Mouse (Mus musculus) gastrocnemius, postnatal 14 days (tissue): ENCODE data around the gene Ddx39. TPM values are rescaled to one million over a fixed set of nuclear protein-coding genes. Genes with fewer than 3 reads are reported as not detected.

Experiments
- DNase-seq: peaks from one replicate; pipeline ENCODE4 v3.0.0; 2021; ENCODE audit warnings: mixed read lengths
- intact Hi-C: fragments of 180-260 bp; cut with DNase I; formaldehyde crosslinking; loops from one replicate; pipeline ENCODE4 v1.15.1; 2025; ENCODE audit warnings: low total_unique reads
- total RNA-seq, 2 experiments: library from RNA; stranded (reverse); gene quantifications; 2 replicates each; pipeline ENCODE4 v1.2.3; 2021

Ddx39 gene
- total RNA-seq, 2 experiments from 2014 or later, result 11.0 to 14.7 TPM

DNA sequence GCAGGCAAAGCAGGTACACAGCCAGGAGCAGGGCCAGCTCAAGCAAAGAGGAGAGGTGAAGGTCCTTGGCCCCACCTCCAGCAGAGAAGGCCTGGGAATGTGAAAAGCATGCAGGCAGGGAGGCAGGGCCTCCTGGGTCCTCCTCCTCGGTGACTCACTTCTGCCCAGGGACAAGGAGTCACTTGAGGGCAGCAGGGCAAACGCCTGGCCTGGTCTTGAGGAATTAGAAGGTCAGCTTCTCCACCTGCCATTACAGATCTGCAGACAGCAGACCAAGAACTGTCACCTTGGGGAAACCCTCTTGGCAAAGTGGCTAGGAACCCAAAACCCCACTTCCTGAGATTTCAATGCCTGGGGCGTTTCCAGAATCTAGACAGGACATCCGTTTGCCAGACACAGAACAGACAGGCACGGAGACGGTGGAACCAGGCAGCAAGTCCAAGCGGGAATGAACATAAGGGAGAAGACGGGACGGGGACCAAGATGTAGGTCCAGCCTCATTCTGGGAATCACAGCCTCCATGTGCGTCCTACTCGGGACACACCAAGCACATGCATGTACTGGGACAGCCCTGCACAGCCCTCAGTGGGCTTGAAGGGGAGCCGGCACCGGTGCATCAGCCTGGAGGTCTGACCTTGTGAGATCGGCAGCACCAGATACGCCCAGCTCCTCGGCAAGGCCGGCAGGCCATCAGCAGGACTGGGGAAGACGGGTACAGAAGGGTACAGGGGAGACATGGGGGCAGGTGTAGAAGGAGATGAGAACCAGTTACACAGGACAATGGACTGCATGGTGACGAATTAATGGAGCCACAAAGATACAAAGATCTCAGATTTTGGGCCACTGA lies 17.4 kb upstream of the Ddx39 start:
- DNase-seq, result peak; percentile 62
- intact Hi-C loops, result no loop called here

DNA sequence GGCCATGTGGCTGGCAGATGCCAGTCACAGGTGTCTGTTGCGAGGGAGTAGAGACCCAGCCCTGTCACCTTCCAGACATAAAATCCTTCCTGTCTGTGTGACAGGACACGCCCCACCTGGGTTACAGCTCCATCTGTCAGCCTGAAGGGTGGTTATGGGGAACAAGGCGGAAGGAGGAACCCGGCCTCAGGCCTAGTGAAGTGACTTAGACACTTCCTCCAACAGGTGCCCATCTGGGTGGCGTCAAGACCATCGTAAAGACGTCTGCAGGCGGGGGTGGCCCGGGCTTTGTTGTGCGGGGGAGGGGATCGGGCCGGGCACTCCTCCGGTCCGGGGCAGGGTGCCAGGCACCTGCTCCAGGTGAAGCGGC lies 16.7 kb upstream of the Ddx39 start:
- peak; percentile 32 for DNase-seq
- intact Hi-C loops, result no loop called here

DNA sequence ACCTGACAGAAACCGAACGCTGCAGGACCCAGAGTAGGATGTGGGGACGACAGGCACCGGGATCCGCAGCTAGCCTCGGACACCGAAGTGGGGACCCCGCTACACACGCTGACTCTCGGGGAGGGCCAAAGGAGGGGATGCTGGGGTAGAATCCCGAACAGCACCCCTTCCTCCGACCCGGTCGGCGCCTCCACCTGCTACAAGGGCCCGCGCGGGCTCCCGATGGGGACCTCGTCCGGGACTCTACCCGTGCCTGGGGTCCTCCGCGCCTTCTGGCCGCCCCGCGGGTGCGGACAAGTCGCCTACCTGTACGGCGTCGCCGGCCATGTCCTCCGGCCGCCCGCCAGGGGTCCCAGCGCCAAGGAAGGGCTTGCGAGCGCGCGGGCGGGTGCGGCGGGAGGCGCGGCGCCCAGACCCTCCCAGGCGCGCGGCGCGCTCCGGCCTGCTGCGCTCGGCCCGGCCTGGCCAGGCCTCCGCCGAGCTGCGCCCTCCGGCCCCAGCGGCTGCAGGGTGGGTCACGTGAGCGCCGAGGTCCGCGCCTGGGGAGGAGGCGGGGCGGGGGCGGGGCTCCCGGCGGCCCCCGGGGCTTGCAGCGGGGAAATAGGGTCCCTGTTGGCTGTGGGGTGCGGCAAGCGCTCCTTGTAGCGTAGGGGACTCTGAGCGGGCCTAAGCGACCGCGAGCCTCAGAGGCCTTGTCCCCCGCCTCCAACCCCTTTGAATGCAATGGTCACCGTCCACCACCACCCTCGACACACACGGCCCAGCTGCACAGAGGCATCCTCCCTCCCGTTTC lies 16.1 kb upstream of the Ddx39 start, which contains the start of gene Pkn1:
Gene Pkn1 (minus strand): TSS at position 519 of the 793 bp plus-strand sequence.
- intact Hi-C loops, result no loop called here
- peak; percentile 86 for DNase-seq

DNA sequence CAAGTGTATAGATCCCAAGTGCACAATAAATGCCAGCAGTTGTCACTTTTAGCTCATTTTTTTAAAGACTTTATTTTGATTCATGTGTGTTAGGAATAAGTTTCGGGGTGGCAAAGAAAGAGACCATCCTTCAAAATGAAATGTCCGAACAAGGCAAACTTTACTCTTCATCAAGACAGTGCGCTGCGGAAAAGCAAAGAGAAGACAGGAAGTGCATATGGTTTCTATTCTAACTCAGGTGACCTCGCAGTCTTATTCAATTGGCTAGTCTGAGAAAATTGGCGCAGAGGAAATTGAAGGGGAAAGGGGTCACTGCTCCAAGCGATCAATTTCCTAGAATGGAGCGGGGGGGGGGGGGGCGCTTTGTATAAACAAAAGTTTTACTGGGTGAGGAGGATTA lies 15.4 kb upstream of the Ddx39 start:
- no peak for DNase-seq
- intact Hi-C loops, result no loop called here

DNA sequence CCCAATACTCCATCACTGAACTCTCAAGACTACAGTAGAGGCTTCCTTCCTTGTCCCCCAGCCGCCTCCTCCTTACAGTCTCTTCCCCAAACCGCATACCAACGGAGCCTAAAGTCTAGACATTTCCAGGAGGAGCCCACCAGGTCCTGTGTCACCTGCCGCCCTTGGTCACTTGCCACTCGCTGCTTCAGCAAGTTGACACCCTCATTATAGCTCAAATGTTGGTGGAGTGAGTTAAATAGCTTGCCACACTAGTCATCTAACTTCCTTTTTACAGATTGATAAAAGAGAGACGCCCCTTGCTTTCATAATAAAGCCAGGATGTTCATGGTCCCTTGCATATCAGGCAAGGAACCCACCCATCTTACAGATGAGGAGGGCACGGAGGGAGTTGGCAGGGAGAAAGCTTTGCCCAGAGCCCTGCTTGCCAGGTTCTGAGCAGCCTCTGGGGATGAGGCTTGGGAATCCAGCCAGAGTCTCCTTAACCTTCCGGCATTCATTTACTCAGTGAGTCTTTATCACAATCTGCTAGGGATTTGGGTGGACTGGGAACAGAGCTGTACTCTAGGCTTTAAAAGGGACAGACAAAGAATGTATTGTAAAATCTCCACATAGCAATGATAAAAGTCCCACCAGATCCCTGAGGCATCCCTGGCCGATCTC lies 14.4 kb upstream of the Ddx39 start:
- DNase-seq, result no peak
- intact Hi-C loops, result no loop called here

DNA sequence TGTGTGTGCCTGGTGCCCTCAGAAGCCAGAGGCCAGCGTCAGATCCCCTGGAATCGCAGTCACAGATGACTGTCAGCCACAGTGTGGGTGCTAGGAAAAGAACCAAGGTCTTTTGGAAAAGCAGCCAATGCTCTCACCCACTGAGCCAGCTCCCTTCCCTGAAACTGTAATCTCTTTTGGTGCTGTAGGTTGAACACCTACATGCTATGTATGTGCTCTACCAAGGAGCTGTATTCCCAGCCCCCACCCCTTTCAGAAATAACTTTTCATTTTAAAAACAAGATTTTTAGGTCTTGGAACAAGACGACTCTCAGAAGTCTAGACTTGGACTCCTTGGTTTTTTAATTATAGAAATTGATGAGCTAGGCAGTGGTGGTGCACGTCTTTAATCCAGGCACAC lies 11.6 kb upstream of the Ddx39 start:
- DNase-seq, result no peak

DNA sequence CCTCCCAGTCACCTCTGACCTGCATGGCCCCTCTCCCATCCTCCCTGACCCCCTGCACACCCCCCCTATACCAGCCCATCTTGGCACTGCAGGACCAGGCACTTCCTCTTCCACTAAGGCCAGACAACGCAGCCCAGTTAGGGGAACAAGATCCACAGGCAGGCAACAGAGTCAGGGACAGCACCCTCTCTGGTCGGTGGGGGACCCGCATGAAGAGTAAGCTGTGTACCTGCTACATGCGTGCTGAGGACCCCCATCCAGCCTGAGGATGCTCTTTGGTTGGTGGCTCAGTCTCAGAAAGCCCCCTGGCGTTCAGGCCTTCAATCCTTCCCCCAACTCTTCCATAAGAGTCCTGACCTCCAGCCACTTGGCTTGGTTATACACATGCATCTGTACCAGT lies 8.6 kb upstream of the Ddx39 start:
- intact Hi-C loops, result no loop called here
- no peak for DNase-seq

More for the DNA sequence above, 11.6 kb upstream of the Ddx39 start:
- intact Hi-C loops, result no loop called here

DNA sequence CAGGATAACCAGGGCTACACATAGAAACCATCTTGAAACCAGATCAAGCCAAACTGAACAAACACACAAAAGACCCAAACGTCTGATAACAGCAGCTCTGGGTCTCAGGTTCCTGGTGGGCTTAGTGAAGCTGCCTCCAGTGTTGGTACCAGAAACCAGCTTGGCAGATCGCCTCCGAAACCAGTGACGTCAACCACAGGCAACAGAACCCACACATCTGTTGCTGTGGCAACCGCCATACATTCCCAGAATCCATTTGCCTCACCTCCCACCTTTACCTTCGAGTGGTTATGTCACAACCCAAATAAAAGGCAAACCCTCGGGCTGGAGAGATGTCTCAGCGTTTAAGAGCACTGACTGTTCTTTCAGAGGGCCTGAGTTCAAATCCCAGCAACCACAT lies 7.4 kb upstream of the Ddx39 start:
- intact Hi-C loops, result no loop called here
- no peak for DNase-seq

DNA sequence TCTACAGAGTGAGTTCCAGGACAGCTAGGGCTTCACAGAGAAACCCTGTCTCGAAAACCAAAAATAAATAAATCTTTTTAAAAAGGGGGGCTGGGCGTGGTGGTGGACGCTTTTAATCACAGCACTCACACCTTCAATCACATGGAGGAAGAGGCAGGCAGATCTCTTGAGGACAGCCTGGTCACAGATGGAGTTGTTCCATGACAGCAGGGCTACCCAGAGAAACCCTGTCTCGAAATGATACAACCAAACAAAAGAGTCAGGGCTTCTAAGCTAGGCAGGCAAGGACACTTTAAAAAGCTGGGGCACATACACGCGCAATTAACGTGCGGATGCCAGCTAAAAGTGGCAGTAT lies 324 bp upstream of the Ddx39 start:
- intact Hi-C loops, result no loop called here
- DNase-seq, result no peak

DNA sequence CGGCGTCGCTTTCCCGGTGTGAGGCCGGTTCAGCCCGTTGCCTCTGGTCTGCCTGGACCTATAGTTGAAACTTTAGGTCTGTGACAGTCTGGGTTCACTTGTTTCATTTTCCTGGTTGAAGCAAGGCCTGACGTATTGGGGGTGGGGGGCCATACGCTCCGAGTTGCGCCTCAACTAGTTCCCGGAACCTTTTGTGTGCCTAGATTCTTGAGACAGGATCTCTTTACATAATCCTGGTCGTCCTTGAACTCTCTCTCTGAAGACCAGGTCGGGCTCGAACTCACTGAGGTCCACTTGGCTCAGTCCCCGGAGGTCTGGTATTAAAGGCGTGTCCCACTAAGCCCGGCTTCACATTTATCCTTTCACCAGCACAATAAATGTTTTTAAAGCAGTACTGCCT lies 794 bp downstream of the Ddx39 start:
- DNase-seq, result no peak
- intact Hi-C loops, result no loop called here

DNA sequence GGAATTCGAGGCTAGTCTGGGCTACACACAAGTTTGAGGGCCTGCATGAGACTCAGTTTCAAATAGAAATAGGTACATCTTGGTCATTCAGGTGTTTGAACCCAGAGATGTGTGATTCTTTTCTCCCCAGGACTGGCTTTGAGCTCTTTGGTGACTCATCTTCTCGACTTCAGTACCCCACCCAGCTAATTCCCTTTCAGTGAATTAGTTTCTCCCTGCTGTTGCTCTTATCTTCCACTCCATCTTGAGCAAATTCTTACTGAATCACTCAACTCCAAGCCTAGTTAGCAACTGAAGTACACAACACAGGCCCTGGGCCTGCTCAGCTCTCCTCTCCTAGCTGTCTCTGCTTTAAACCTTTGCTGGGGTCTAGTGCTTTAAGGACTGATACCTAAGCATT lies 1.6 kb downstream of the Ddx39 start:
- intact Hi-C loops, result no loop called here
- DNase-seq, result no peak

DNA sequence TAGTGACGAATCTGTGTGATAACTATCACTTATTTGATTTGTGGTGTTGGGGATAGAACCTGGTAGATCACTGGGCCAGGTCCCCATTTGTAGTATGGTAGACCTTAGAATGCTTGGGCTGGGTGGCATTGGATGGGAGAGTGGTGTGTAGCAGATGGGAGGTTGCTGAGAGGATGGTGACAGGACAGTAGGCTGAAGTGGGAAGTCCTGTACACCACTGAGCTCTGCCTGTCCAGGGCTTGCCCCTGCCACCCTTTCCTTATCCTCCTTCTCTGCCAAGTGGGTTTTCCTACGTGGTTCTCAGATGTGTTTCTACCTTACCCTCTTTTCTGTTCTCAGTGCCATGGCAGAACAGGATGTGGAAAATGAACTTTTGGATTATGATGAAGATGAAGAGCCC lies 4.1 kb downstream of the Ddx39 start:
- intact Hi-C loops, result no loop called here
- DNase-seq, result no peak

DNA sequence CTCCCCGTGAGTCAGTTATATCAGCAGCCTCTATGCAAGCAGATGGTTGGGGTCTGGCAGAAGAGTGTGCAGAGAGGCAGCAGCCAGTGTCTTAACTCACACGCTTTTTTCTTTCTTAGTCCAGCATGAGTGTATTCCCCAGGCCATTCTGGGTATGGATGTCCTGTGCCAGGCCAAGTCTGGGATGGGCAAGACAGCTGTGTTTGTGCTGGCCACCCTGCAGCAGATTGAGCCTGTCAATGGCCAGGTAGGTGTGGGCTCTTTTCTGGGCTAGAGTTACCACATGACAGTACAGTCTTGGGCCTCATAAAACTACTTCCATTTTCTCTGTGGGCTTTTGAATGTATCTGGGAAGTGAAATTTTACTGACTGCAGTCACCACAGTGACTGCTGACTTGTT lies 4.7 kb downstream of the Ddx39 start:
- DNase-seq, result no peak
- intact Hi-C loops, result loop anchor here (5.0 to 10.0 kb wide), 2 partner anchors 55 to 178 kb away; partner anchors contain the start of gene Ptger1

DNA sequence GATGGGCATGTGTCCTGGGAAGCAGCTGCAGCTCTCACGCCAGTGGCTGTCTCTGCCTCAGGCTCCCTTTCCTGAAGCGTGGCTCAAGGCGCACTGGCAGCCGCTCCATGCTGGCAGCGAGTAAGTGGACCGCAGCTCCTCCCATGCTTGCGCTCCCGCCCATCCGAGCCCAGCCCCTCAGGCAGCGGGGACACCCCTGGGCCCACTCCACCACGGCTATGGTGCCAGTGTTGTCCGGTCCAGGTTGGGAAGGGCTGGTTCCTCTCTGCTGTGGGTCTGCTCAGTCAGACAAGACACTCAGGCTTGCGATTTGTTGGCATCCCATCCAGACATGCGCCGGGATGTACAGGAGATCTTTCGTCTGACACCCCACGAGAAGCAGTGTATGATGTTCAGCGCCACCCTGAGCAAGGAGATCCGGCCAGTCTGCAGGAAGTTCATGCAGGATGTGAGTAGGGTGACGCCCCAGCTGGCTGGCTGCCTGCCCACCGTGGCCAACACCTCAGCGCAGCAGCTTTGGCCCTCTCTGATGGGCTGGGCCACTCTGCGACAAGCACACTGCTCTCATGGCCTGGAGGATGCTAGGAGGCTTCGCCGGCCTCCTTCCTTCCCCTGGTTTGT lies 6.5 kb downstream of the Ddx39 start:
- peak; percentile 57 for DNase-seq
- intact Hi-C loops, result loop anchor here (5.0 to 10.0 kb wide), 2 partner anchors 57 to 176 kb away; partner anchors contain the start of gene Ptger1

DNA sequence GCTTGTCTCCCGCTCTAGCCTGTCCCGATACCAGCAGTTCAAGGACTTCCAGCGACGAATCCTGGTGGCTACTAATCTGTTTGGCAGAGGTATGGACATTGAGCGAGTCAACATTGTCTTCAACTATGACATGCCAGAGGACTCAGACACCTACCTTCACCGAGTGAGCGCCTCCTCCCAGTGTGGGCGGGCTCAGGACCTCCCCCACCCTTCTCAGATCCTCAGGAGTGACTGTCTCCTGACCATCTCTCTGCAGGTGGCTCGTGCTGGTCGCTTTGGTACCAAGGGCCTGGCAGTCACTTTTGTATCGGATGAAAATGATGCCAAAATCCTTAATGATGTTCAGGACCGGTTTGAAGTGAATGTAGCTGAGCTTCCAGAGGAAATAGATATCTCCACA lies 7.7 kb downstream of the Ddx39 start:
- no peak for DNase-seq
- intact Hi-C loops, result loop anchor here (5.0 to 10.0 kb wide), 2 partner anchors 58 to 175 kb away; partner anchors contain the start of gene Ptger1

DNA sequence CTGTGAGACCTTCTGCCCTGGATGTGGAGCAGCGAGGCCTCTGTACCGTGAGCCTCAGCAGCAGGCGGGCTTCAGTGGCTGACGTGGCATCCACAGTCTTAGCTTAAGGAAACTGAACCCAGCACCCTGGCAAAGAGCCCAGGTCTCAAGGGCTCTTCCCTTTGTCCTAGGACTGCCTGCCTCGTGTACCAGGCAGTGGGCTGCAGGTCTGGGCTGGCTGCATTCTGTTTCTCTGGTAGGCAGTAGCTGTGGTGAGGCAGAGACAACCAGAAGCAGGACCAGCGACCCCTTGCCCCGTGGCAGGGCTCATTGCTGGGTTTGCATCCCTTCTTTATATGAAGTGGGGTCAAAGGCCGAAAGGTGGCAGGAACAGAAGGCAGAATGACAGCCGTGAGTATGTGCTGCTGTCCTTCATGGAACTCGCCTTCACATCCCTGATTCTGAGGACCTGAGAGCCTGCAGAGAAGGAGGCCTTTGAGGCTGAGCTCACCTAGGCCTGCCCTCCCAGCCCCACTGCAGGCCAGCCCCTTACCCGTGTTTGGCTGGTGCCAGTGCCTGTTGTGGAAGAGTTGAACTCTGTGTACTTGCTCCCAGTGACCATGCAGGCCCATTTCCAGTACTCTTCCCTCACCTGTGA lies 8.6 kb downstream of the Ddx39 start:
- intact Hi-C loops, result loop anchor here (5.0 to 10.0 kb wide), 2 partner anchors 59 to 174 kb away; partner anchors contain the start of gene Ptger1
- no peak for DNase-seq

DNA sequence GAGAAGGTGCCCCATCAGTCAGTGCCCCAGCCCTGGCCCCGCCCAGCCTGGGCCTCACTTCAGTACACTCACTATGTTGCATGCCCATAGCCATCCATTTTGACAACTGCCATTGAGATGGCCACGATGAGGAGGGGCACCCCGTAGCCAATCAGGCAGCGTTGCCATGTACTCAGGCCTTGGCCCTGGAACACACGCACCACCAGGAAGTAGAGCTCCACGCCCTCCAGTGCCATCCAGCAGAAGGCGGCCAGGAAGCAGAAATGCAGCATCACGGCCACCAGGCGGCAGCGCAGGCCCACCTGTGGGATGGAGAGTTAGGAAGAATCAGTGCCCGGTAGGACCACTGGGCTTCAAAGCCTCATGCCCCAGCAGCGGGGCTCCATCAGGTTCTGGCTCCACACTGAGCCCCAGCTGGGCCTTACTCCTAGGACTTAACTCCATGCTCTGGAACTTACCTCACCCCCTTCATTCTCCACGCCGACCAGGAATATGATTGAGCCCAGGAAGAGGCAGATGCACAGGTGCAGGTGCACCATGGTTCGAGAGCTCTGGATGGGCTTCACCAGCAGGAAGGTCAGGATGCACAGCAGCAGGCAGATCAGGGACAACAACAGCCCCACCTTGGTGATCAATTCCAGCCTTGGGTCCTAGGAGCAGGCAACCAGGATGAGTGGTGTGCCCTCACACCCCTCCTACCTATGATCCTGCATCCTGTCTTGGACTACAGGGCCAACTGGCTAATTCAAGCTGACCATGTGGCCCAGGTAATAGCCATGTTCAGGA lies 9.9 kb downstream of the Ddx39 start:
- DNase-seq, result peak; percentile 83
- intact Hi-C loops, result loop anchor here (5.0 to 10.0 kb wide), 2 partner anchors 60 to 172 kb away; partner anchors contain the start of gene Ptger1

DNA sequence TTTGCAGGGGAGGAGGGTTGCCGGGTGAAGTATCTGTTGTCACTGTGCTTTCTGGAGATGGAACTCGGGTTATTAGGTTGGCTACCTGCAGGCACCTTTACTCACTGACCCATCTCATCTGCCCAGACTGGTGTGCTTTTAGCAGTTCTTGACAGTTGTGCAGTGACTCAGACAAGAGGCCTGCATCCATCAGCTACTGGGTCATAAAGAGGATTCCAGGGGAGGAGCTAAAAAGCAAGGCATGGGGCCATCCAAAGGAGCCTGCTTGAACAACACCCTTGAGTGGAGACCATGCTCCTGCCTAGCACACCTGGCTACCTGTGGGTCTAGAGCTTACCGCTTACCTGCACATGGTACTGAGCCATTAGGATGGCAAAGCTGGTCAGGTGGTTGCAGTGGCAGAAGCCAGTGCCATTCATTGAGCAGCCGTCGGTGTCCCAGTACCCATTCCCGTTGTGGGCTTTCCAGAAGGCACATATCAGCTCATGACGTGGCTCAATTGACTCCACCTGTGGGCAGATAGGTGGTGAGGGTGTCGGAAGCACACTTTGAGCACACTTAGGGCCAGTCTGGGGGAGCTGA lies 10.6 kb downstream of the Ddx39 start:
- intact Hi-C loops, result loop anchor here (10.0 kb wide), 1 partner anchor 61 kb away; the partner anchor contains the start of gene Ptger1
- DNase-seq, result no peak
